Mouse (Mus musculus) liver, embryonic 12.5 days (tissue): ENCODE data around the gene Gm29276. TPM values are rescaled to one million over a fixed set of nuclear protein-coding genes. Genes with fewer than 3 reads are reported as not detected.
"Not testable (repeated sequence)": the region's sequence is repeated elsewhere in the genome, so short reads cannot be mapped to it uniquely, and the experiment has no call there.

Experiments used
- ATAC-seq: fragments of 200-750 bp; cut with Nextera tagmentation; 2 replicates; pipeline ENCODE4 v1.8.0; 2017; ENCODE audit warnings: moderate number of reproducible peaks, mild to moderate bottlenecking, moderate library complexity
- H3K27ac ChIP-seq: fragments of 300-500 bp; sonication (generic); 2 replicates; pipeline ENCODE4 v1.5.1; 2016; ENCODE audit warnings: mild to moderate bottlenecking
- H3K27me3 ChIP-seq: fragments of 300-500 bp; sonication (generic); replicated peaks from 2 replicates; pipeline ENCODE4 v1.6.1; 2016; ENCODE audit warnings: mild to moderate bottlenecking, moderate library complexity
- H3K36me3 ChIP-seq: fragments of 300-500 bp; sonication (generic); 2 replicates; pipeline ENCODE4 v1.6.1; 2016; ENCODE audit warnings: mild to moderate bottlenecking, moderate library complexity
- H3K4me1 ChIP-seq: fragments of 300-500 bp; sonication (generic); 2 replicates; pipeline ENCODE4 v1.6.1; 2016
- H3K4me2 ChIP-seq: fragments of 300-500 bp; sonication (generic); 2 replicates; pipeline ENCODE4 v1.6.1; 2016; ENCODE audit warnings: mild to moderate bottlenecking, moderate library complexity
- H3K4me3 ChIP-seq: fragments of 300-500 bp; sonication (generic); 2 replicates; pipeline ENCODE4 v1.5.1; 2016; ENCODE audit warnings: mild to moderate bottlenecking, moderate library complexity
- H3K9ac ChIP-seq: fragments of 300-500 bp; sonication (generic); 2 replicates; pipeline ENCODE4 v1.6.1; 2016; ENCODE audit warnings: mild to moderate bottlenecking, moderate library complexity
- H3K9me3 ChIP-seq: fragments of 300-500 bp; sonication (generic); replicated peaks from 2 replicates; pipeline ENCODE4 v1.6.1; 2016; ENCODE audit warnings: mild to moderate bottlenecking, moderate library complexity
- WGBS: fragments of 180-500 bp; shearing (Covaris S2); methylation state at CpG from one replicate; pipeline ENCODE4 v1.1.7; 2016; ENCODE audit not compliant: insufficient replicate concordance; 5-methylcytosine and 5-hydroxymethylcytosine counted together
- polyA plus RNA-seq: library from polyadenylated mRNA; unstranded; fragments of >200 nt; fragmentation: Nextera tagmentation; extraction: Ambion mirVana; gene quantifications from 2 replicates; pipeline ENCODE4 v1.2.1, GENCODE M21; 2016

Gm29276 gene
- polyA plus RNA-seq, result not detected in 2 replicates

GRCm38 (mm10) chrY:42582150-42582549 lies at the start of gene Gm29276:
Gm29276 (minus strand) TSS chrY:42582250.
- not testable (repeated sequence) for H3K4me1 ChIP-seq, H3K4me2 ChIP-seq, ATAC-seq, H3K36me3 ChIP-seq, H3K27me3 ChIP-seq, H3K27ac ChIP-seq, H3K9me3 ChIP-seq, H3K9ac ChIP-seq, H3K4me3 ChIP-seq
- no CpG with 5 or more reads among the region's 7 CpGs for WGBS
